Mouse (Mus musculus) liver, adult 2 months (tissue): ENCODE results near the gene Noc3l.

ENCODE experiments used
- CTCF ChIP-seq: fragments of 200-500 bp; IDR thresholded peaks from 2 replicates; pipeline ENCODE4 v1.5.1; 2011; ENCODE audit warnings: low read depth, low read length, control low read depth
- POLR2A ChIP-seq: fragments of 200-500 bp; IDR thresholded peaks from 2 replicates; pipeline ENCODE4 v1.6.1; 2011; ENCODE audit warnings: low read length, control low read depth; ENCODE audit not compliant: insufficient read depth; ENCODE audit errors: extremely low read depth

- TF ChIP-seq POLR2A (no peak), CTCF (no peak)
These were observed 73.1 kb downstream of the Noc3l start for GRCm38 (mm10) chr19:38745810-38746491.
